Mouse (Mus musculus) limb, embryonic 14.5 days (tissue): Measurements from ENCODE around the gene Ska3. TPM values are rescaled to one million over a fixed set of nuclear protein-coding genes. Genes with fewer than 3 reads are reported as not detected.

Experiments used
- ATAC-seq: fragments of 200-750 bp; cut with Nextera tagmentation; 2 replicates; pipeline ENCODE4 v1.8.0; 2017; ENCODE audit warnings: low read depth, moderate number of reproducible peaks, moderate TSS enrichment; ENCODE audit not compliant: low FRiP score
- DNase-seq: peaks from one replicate; pipeline ENCODE4 v3.0.0-alpha.2; 2015; ENCODE audit warnings: low spot score
- H3K27ac ChIP-seq: fragments of 300-500 bp; sonication (generic); replicated peaks from 2 replicates; pipeline ENCODE4 v1.5.1; 2014; ENCODE audit warnings: low read depth, mild to moderate bottlenecking, low read length, moderate library complexity, mixed read lengths
- H3K27me3 ChIP-seq: fragments of 300-500 bp; sonication (generic); 2 replicates; pipeline ENCODE4 v1.6.1; 2014; ENCODE audit warnings: low read length, mixed read lengths; ENCODE audit not compliant: control insufficient read depth, insufficient read depth
- H3K36me3 ChIP-seq: fragments of 300-500 bp; sonication (generic); 2 replicates; pipeline ENCODE4 v1.6.1; 2014; ENCODE audit warnings: mild to moderate bottlenecking, low read length, moderate library complexity, mixed read lengths; ENCODE audit not compliant: control insufficient read depth, insufficient read depth
- H3K4me1 ChIP-seq: fragments of 300-500 bp; sonication (generic); 2 replicates; pipeline ENCODE4 v1.6.1; 2014; ENCODE audit warnings: antibody characterized with exemption, low read length, mixed read lengths; ENCODE audit not compliant: control insufficient read depth, insufficient read depth
- H3K4me2 ChIP-seq: fragments of 300-500 bp; sonication (generic); replicated peaks from 2 replicates; pipeline ENCODE4 v1.6.1; 2014; ENCODE audit warnings: low read depth, mild to moderate bottlenecking, low read length, moderate library complexity; ENCODE audit not compliant: severe bottlenecking
- H3K4me3 ChIP-seq: fragments of 300-500 bp; sonication (generic); replicated peaks from 2 replicates; pipeline ENCODE4 v1.5.1; 2014; ENCODE audit warnings: low read length
- H3K9ac ChIP-seq: fragments of 300-500 bp; sonication (generic); 2 replicates; pipeline ENCODE4 v1.6.1; 2014; ENCODE audit warnings: mild to moderate bottlenecking, low read depth, low read length, moderate library complexity; ENCODE audit not compliant: severe bottlenecking
- H3K9me3 ChIP-seq: fragments of 300-500 bp; sonication (generic); 2 replicates; pipeline ENCODE4 v1.6.1; 2016; ENCODE audit warnings: low read length; ENCODE audit not compliant: control insufficient read depth
- POLR2A ChIP-seq: fragments of 200-500 bp; IDR thresholded peaks from 2 replicates; pipeline ENCODE4 v1.8.0; 2012; ENCODE audit warnings: inconsistent platforms, mild to moderate bottlenecking, moderate library complexity, borderline replicate concordance; ENCODE audit not compliant: insufficient read depth, insufficient read length; ENCODE audit errors: extremely low read depth
- WGBS: fragments of 180-500 bp; shearing (Covaris S2); extraction: QIAGEN DNeasy Blood & Tissue Kit; methylation state at CpG from one replicate; pipeline ENCODE4 v1.1.7; 2014; 5-methylcytosine and 5-hydroxymethylcytosine counted together
- polyA plus RNA-seq, 2 experiments: library from polyadenylated mRNA; depleted of rRNA in 1 of 2; stranded (reverse) in 1 of 2; unstranded in 1 of 2; fragments of >200 nt; fragmentation: Nextera tagmentation in 1 of 2; extraction: Ambion mirVana in 1 of 2; gene quantifications; 2 replicates each; pipeline versions ENCODE4 v1.2.1 to v1.2.3; 2012 to 2014

The Ska3 gene
- polyA plus RNA-seq, 2 experiments, result 16.1 to 18.0 TPM

GRCm38 (mm10) chr14:57791171-57791570 lies 34.8 kb downstream of the Ska3 start:
- no peak overlapping the region for H3K9ac ChIP-seq
- H3K9me3 ChIP-seq, result no peaks in the 10 kb centered on the region
- no peak overlapping the region for H3K27ac ChIP-seq
- no peak overlapping the region for H3K4me3 ChIP-seq
- ATAC-seq (no peak), DNase-seq (no peak)
- no peak for TF ChIP-seq POLR2A
- H3K4me1 ChIP-seq, result no peaks in the 10 kb centered on the region
- H3K36me3 ChIP-seq, result no peaks in the 10 kb centered on the region
- no peaks in the 10 kb centered on the region for H3K27me3 ChIP-seq
- H3K4me2 ChIP-seq, result no peak overlapping the region
- WGBS, result 75% methylated on average over 4 of the region's 4 CpGs

- no peak for TF ChIP-seq POLR2A
- DNase-seq (no peak), ATAC-seq (no peak)
- Histone ChIP-seq H3K4me2 (no peak overlapping the region), H3K9ac (no peak overlapping the region), H3K4me3 (no peak overlapping the region), H3K4me1 (no peaks in the 10 kb centered on the region), H3K9me3 (no peaks in the 10 kb centered on the region), H3K27ac (no peak overlapping the region), H3K27me3 (no peaks in the 10 kb centered on the region), H3K36me3 (no peaks in the 10 kb centered on the region)
- 91% methylated on average over 8 of the region's 9 CpGs for WGBS
Observed at GRCm38 (mm10) chr14:57789759-57790158, 36.2 kb downstream of the Ska3 start.

DNA sequence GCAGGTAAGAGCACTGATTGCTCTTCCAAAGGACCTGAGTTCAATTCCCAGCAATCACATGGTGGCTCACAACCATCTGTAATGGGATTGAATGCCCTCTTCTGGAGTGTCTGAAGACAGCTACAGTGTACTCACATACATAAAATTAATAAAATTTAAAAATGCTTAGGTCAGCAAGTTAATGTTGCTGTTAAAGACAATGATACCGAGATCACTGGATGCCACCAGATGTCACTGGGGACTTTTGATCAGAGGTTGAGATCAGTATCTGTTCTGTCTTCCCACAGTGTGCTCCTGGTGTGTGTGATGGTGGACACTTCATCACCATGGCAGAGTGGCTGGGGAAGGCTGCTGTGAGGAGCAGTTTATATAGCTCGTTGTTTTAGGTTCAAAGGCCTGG lies 36.7 kb downstream of the Ska3 start:
- ATAC-seq (no peak), DNase-seq (no peak)
- no peak overlapping the region for H3K4me3 ChIP-seq
- H3K27ac ChIP-seq, result no peak overlapping the region
- TF ChIP-seq POLR2A, result no peak
- H3K9ac ChIP-seq, result no peak overlapping the region
- H3K4me2 ChIP-seq, result no peak overlapping the region
- no peaks in the 10 kb centered on the region for H3K9me3 ChIP-seq
- no peaks in the 10 kb centered on the region for H3K4me1 ChIP-seq
- no peaks in the 10 kb centered on the region for H3K27me3 ChIP-seq
- 58% methylated on average over 2 of the region's 2 CpGs for WGBS
- H3K36me3 ChIP-seq, result no peaks in the 10 kb centered on the region

- Histone ChIP-seq H3K9me3 (no peaks in the 10 kb centered on the region), H3K4me2 (no peak overlapping the region), H3K9ac (no peak overlapping the region), H3K27me3 (no peaks in the 10 kb centered on the region), H3K27ac (no peak overlapping the region), H3K4me3 (no peak overlapping the region), H3K36me3 (no peaks in the 10 kb centered on the region), H3K4me1 (no peaks in the 10 kb centered on the region)
- 59% methylated on average over 4 of the region's 4 CpGs for WGBS
- no peak for TF ChIP-seq POLR2A
- DNase-seq, result no peak
- ATAC-seq, result no peak
Observed at GRCm38 (mm10) chr14:57787406-57787805, 38.6 kb downstream of the Ska3 start.

- no peaks in the 10 kb centered on the region for H3K4me1 ChIP-seq
- no peak for DNase-seq
- no peak overlapping the region for H3K27ac ChIP-seq
- TF ChIP-seq POLR2A, result no peak
- no peak overlapping the region for H3K4me2 ChIP-seq
- no peaks in the 10 kb centered on the region for H3K36me3 ChIP-seq
- no peak for ATAC-seq
- no peak overlapping the region for H3K4me3 ChIP-seq
- no peaks in the 10 kb centered on the region for H3K9me3 ChIP-seq
- H3K9ac ChIP-seq, result no peak overlapping the region
- WGBS, result 80% methylated on average over 6 of the region's 6 CpGs
- H3K27me3 ChIP-seq, result no peaks in the 10 kb centered on the region
Observed at GRCm38 (mm10) chr14:57772157-57772815, 53.7 kb downstream of the Ska3 start.
